Mouse (Mus musculus) brain, embryonic 14.5 days (tissue): ENCODE results near the gene Gm21149.
"Not testable (repeated sequence)": the region's sequence is repeated elsewhere in the genome, so short reads cannot be mapped to it uniquely, and the experiment has no call there.

ENCODE experiments used
- CTCF ChIP-seq: fragments of 200-500 bp; IDR thresholded peaks from 2 replicates; pipeline ENCODE4 v1.5.1; 2012; ENCODE audit warnings: inconsistent platforms, mild to moderate bottlenecking, moderate library complexity, borderline replicate concordance; ENCODE audit not compliant: insufficient read depth, insufficient read length; ENCODE audit errors: extremely low read depth
- POLR2A ChIP-seq: fragments of 200-500 bp; IDR thresholded peaks from 2 replicates; pipeline ENCODE4 v1.6.1; 2012; ENCODE audit warnings: mild to moderate bottlenecking, inconsistent platforms, borderline replicate concordance; ENCODE audit not compliant: poor library complexity, insufficient read depth, insufficient read length, severe bottlenecking; ENCODE audit errors: extremely low read depth

- TF ChIP-seq CTCF, POLR2A: not testable (repeated sequence)
These were observed 6.2 kb downstream of the Gm21149 start for GRCm38 (mm10) chr5:15470141-15470540.
